Mouse (Mus musculus) brain, adult 2 months (tissue): ENCODE measurements at regions not wholly inside any gene's neighbourhood (a gene's known extent, or its start where the extent isn't known, plus 50 kb on each side); places are given as distances from the start of the nearest gene placed in this dataset.

Experiments used
- DNase-seq: peaks from one replicate; pipeline ENCODE4 v3.0.0; 2011; ENCODE audit warnings: low read depth, low spot score

DNA sequence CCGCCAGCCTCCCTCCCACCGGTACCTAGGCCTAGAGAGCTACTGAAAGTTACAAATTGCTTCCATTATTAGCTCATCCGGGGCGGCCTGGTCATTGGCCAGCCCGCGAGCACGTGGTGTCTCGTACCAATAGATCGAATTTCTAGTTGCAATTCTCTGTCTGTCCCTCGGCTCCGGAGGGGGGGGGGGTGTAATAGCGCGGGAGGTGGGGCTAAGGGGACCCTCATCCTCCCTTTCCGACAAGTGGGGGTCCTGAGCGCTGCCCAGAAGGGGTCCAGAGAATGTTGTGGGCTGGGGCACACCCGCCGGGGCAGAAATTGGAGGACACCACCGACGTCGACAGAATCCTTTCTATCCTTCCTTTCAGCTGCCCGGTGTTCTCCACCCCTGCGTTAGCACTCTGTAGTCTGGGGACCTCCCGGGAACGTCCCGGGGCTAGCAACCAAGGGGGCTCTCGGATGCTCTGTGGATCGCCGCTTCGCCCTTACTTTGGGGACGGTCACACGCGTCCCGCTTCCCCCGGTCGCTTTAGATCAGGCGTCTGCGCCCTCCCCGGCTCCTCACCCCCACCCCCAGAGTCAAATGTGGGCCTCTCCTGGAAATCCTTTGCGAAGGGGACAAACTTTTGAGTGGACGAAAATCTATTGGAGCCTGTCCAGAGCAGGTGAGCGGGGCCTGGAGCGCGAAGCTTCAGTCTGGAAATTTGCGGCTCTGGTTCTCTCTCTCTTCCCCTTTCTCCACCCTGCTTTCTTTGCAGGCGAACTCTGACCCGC is 64.6 kb downstream of the Smug1 start:
- peak; percentile 16 for DNase-seq

DNA sequence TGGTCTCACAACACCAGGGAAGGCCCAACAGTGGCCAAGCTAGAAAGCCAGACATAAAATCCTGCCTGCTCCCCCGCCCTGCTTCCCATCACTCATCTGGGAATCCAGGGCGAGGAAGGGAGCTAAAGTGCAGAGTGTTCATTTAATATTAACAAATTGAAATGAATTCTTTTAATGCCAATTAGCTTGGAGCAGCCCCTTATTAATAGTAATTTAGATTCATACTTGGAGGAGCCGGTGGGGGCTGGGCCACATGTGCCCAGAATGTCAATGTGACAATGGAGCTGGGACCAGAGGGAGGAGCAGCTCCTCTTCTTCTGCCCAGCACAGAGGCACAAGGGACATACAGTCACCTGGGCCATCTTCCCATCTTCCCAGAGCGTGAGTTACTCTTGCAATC is 66.8 kb downstream of the Smug1 start:
- no peak for DNase-seq

DNA sequence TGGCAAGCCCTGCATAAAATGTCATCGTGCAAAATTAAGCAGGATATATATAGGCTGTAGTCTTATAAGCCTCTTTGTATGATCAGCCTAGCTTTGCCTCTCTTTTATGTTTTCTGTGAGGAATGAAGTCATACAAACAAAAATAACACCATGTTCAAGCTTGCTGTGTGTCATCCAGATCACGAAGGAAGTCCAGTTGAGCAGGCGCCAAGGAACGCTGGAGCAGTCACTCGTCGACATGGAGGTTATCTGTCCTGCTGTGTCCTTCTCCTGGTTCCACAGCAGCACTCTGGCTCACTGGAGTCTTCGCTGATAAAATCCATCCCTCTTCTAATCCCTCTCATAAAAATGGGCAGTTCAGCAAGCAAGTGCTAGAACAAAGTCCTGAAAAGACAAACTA is 72.4 kb downstream of the Smug1 start:
- peak; percentile 18 for DNase-seq

DNA sequence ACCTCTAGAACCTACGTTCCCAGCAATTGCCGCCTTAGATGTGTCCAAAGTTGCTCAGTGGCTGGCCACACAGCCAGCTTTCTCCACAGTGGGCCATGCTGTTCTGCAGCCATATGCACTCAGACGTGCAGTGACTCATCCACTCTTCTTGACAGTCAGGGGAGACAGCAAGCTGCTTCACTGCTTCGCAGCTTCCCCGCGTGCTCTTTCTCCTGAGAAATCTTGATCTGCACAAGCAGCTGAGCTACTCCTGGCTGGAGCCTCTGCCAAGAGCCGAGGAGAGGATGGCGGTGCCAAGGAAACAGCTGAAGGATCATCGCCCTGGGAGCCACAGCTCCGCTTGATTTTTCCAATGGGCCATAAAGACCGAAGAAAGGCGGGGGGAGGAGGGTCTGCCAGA is 73.2 kb downstream of the Smug1 start:
- DNase-seq = peak; percentile 94

DNA sequence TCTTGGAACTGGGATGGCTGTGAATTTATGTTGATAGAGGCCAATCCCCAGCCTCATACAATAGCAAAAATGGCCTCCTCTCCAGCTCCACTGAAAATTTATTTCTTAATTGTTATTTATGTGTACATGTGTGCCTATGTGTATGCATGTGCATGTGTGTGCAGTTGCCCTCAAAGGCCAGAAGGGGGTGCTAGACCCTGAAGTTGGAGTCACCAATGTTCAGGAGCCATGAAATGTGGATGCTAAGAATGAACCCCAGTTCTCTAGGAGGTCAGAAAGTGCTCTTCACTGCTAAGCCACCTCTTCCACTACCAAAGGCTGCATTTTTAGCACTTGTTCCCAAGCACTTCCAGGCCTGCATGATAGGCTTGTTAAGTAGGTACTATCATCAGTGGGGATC is 73.8 kb downstream of the Hoxc4 start:
- DNase-seq = no peak

DNA sequence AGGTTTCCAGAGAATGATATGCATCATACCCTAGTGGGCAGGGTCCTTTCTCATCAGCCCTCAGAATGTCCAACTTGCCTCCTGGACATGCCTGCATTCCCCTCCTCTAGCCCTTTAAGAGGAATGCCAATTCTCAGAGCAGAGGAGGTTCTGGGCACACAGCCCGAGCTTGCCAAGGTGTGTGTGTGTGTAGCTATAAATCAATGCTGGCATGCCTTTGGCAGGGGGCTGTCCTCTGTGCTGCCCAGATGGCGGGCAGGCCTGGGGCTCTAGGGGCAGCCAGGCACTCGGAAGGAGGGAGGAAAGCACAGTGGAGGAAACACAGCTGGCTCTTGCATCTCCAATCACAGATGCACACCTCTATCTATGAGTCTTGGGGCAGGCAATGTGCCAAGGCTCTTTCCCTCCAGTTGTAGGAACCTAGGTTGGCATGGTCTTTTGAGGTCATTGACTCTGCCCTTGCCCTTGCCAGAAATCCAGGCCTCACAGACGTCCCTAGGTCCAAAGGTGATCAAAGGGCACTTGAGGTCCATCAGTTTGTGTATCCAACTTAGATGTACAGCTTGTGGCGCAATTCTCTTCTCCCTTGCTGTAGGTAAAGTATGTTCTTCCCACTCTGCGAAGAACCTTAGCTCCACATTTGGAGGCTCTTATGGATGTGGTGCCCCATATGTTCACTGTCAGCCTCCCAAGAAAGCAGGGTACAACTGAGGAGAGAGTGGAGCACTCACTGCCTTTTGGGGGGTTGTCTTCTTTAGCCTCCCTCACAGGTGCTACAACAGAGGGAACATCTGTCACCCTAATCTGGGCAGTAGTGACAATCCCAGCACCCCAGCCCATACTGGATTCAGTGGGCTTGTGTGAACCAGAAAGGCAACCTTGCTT is 71.8 kb downstream of the Hoxc4 start:
- peak; percentile 57 for DNase-seq

DNA sequence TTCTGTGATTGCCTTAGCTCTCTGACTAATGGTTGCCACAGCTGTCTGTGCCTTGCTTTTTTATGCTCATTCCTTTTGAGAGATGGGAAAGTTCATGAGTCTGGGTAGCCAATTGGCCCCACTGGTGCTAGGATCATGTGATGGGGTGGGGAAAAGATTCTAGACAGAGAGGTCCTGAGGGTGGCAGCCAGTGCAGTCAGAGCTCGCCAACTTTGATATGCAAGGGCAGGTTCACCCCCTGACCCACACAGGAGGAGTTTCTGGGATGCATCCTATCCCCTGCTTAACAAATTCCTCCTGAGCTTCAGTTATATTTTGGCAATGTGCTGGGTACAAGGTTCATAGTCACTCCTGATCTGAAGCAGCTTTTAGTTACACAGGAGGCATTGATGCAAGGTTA is 71.1 kb downstream of the Hoxc4 start:
- no peak for DNase-seq

DNA sequence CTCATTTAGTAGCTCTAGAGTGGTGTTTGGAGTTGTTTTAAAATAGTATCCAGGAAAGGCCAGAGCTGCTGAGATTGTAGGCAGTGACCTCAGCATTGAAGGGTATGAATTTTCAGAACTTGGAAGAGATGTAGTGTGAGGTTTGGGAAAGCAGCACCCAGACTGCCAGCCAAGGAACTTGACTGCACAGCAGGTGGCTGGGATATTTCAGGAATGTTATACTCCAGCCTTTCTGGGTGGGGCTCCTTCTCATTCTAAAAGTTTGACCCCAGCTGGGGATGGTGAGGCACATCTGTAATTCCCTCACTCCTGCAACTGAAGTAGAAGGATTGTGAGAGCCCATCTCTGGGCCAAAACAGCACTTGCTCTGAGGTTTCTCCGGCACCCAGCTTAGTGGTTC is 70.7 kb downstream of the Hoxc4 start:
- peak; percentile 14 for DNase-seq

DNA sequence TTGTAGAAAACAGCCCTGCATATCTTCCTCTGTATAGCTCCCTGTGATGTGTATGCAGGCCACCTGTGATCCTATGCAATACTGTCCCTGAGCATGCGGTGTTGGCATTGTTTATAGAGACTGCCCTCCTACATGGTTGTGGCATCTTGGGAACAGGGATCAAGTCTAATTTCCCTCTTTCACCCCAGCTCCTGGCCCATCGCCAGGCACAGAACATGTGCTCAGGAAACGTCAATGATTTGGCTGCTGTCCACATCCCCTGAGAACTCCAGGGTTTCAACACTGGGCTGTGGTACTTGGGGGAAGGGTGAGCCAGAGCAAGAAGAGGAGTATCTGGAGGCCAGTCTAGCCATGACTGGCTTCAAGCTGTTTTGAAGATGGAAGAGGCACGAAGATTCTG is 68.5 kb downstream of the Hoxc4 start:
- DNase-seq = peak; percentile 18

DNA sequence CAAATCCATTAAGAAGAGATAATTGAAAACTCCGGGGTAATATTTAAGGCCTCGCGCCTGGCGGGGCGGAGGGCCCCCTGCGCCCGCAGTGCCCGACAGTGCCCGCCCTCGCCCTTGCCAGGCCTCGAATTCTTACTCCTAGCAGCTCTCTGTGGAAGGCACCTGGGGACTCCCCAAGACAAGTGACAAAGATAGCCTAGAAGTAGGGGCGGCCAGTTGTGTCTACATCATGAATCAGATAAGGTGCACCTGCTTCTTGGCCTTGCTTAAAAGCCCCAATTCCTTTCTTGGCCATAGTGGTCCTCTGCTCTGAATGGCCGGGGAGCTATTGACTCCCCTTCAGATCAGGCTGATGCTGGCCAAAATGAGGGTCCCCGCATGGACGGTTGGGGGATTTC is 67.9 kb downstream of the Hoxc4 start:
- no peak for DNase-seq
